Mouse (Mus musculus): ENCODE data around the gene Rack1.

DNA sequence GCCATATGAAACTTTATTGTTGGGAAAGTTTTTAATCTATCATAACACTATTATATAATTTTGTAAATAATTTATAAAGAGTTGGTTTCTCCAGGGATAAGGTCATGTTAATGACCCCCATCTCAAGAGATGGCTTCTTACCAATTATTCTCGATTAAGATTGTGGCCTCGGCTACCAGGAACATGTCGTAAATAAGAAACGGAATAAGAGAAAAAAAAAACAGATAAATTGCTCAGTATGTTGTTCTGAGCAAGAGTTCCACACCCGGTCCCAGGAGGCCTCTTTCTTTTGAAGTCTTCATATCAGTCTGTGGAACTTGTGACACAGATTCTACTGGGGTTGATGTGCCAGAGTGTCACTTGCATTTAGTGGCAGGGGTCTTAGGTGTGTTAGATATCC lies 41.1 kb downstream of the Rack1 start:
- TF ChIP-seq MYC (IDR thresholded peaks at IDR 0.05; ENCODE audit: low read depth, low read length) (no peak), ZNF384 (IDR thresholded peaks at IDR 0.05; ENCODE audit: low read depth, low read length) (no peak), POLR2A (IDR thresholded peaks at IDR 0.05; ENCODE audit: control insufficient read depth in 1 of 2, insufficient read depth in 1 of 2, low read depth in 1 of 2, low read length in 2 of 2, poor library complexity in 1 of 2) (no peak), CTCF (IDR thresholded peaks at IDR 0.05 in 2 of 3, conservative IDR thresholded peaks at IDR 0.05 in 1 of 3; ENCODE audit: control insufficient read depth in 1 of 3, insufficient read depth in 1 of 3, low read depth in 2 of 3, low read length in 3 of 3, poor library complexity in 1 of 3, severe bottlenecking in 1 of 3) (no peak), EP300 (IDR thresholded peaks at IDR 0.05; ENCODE audit: low read depth in 1 of 2, low read length in 2 of 2) (no peak), NELFE (IDR thresholded peaks at IDR 0.05; ENCODE audit: low read depth, low read length) (no peak), GABPA (IDR thresholded peaks at IDR 0.05; ENCODE audit: low read depth, low read length) (no peak), MAX (IDR thresholded peaks at IDR 0.05; ENCODE audit: low read length) (no peak), USF1 (IDR thresholded peaks at IDR 0.05; ENCODE audit: low read depth, low read length) (no peak)
